Mouse (Mus musculus) liver, embryonic 14 days (tissue): ENCODE data around the gene Car7. TPM values are rescaled to one million over a fixed set of nuclear protein-coding genes. Genes with fewer than 3 reads are reported as not detected.

Experiments
- polyA plus RNA-seq: library from polyadenylated mRNA; depleted of rRNA; stranded (reverse); fragments of >200 nt; gene quantifications from 2 replicates; pipeline ENCODE4 v1.2.3, GENCODE M21; 2012; rRNA removed

Car7 gene
- polyA plus RNA-seq, result 3.9 and 4.9 TPM in 2 replicates

GRCm38 (mm10) chr8:104533971-104534778, at the start of gene Car7, which contains the start of gene Nae1:
TSS of gene Car7 (plus strand) at chr8:104534689.
TSS of gene Nae1 (minus strand) at chr8:104534637.

GRCm38 (mm10) chr8:104509061-104510006, 25.2 kb upstream of the Car7 start, which contains the start of gene Terb1:
TSS of gene Terb1 (minus strand) at chr8:104509910.

GRCm38 (mm10) chr8:104591133-104591834, 56.8 kb downstream of the Car7 start, which contains the start of gene Pdp2:
TSS of gene Pdp2 (plus strand) at chr8:104591451.

Other genes with a start within 250 kb of the Car7 start
- not detected in 2 replicates for gene Cmtm2a, start 241.5 kb upstream of the Car7 start, polyA plus RNA-seq
- not detected in 2 replicates for gene Gm45711, start 224.6 kb upstream of the Car7 start, polyA plus RNA-seq
- gene Cmtm1, start 224.5 kb upstream of the Car7 start, polyA plus RNA-seq, result not detected in 2 replicates
- gene Gm11020, start 213.1 kb upstream of the Car7 start, polyA plus RNA-seq, result not detected in 2 replicates
- not detected in 2 replicates for gene Cmtm2b, start 212.5 kb upstream of the Car7 start, polyA plus RNA-seq
- 11.8 and 14.0 TPM in 2 replicates for gene Cmtm3, start 195.3 kb upstream of the Car7 start, polyA plus RNA-seq
- 1.7 and 2.1 TPM in 2 replicates for gene Cmtm4, start 138.9 kb upstream of the Car7 start, polyA plus RNA-seq
- 10.9 and 11.0 TPM in 2 replicates for gene Dync1li2, start 91.6 kb upstream of the Car7 start, polyA plus RNA-seq
- 0.01 and 0.02 TPM in 2 replicates for gene Terb1, start 24.8 kb upstream of the Car7 start, polyA plus RNA-seq
- gene Nae1, start 52 bp upstream of the Car7 start, polyA plus RNA-seq, result 26.9 and 27.7 TPM in 2 replicates
- gene Pdp2, start 56.8 kb downstream of the Car7 start, polyA plus RNA-seq, result 1.7 and 1.8 TPM in 2 replicates
- 0.02 and 0.05 TPM in 2 replicates for gene Cdh16, start 89.7 kb downstream of the Car7 start, polyA plus RNA-seq
- gene Rrad, start 96.6 kb downstream of the Car7 start, polyA plus RNA-seq, result 0.18 and 0.70 TPM in 2 replicates
- gene Ciao2b, start 107.3 kb downstream of the Car7 start, polyA plus RNA-seq, result 29.5 and 30.0 TPM in 2 replicates
- 9.7 and 11.7 TPM in 2 replicates for gene Ces2a, start 199.3 kb downstream of the Car7 start, polyA plus RNA-seq